Mouse (Mus musculus) heart, embryonic 11.5 days (tissue): ENCODE data around the gene H60b. TPM values are rescaled to one million over a fixed set of nuclear protein-coding genes. Genes with fewer than 3 reads are reported as not detected.
A peak's percentile ranks its signal among the peaks of the same experiment; 100 is the strongest.
"Not testable (repeated sequence)": the region's sequence is repeated elsewhere in the genome, so short reads cannot be mapped to it uniquely, and the experiment has no call there.

Experiments used
- ATAC-seq: fragments of 200-750 bp; cut with Nextera tagmentation; replicated peaks from 2 replicates; pipeline ENCODE4 v1.8.0; 2017; ENCODE audit warnings: moderate library complexity; ENCODE audit not compliant: insufficient number of reproducible peaks, low FRiP score, low TSS enrichment
- H3K27ac ChIP-seq: fragments of 300-500 bp; sonication (generic); 2 replicates; pipeline ENCODE4 v1.5.1; 2014; ENCODE audit warnings: mild to moderate bottlenecking, low read depth, low read length
- H3K27me3 ChIP-seq: fragments of 300-500 bp; sonication (generic); 2 replicates; pipeline ENCODE4 v1.6.1; 2014; ENCODE audit warnings: mild to moderate bottlenecking, low read length, mixed read lengths; ENCODE audit not compliant: control insufficient read depth, insufficient read depth
- H3K36me3 ChIP-seq: fragments of 300-500 bp; sonication (generic); 2 replicates; pipeline ENCODE4 v1.6.1; 2014; ENCODE audit warnings: mild to moderate bottlenecking, low read length, moderate library complexity, mixed read lengths; ENCODE audit not compliant: control insufficient read depth, insufficient read depth
- H3K4me1 ChIP-seq: fragments of 300-500 bp; sonication (generic); 2 replicates; pipeline ENCODE4 v1.6.1; 2014; ENCODE audit warnings: low read length; ENCODE audit not compliant: control insufficient read depth, insufficient read depth
- H3K4me2 ChIP-seq: fragments of 300-500 bp; sonication (generic); 2 replicates; pipeline ENCODE4 v1.6.1; 2014; ENCODE audit warnings: mild to moderate bottlenecking, moderate library complexity
- H3K4me3 ChIP-seq: fragments of 300-500 bp; sonication (generic); 2 replicates; pipeline ENCODE4 v1.5.1; 2014; ENCODE audit warnings: low read depth, low read length
- H3K9ac ChIP-seq: fragments of 300-500 bp; sonication (generic); 2 replicates; pipeline ENCODE4 v1.6.1; 2014; ENCODE audit warnings: mild to moderate bottlenecking, low read depth, low read length, moderate library complexity
- H3K9me3 ChIP-seq: fragments of 300-500 bp; sonication (generic); replicated peaks from 2 replicates; pipeline ENCODE4 v1.6.1; 2016; ENCODE audit warnings: low read length; ENCODE audit not compliant: control insufficient read depth
- WGBS: fragments of 180-500 bp; shearing (Covaris S2); extraction: QIAGEN DNeasy Blood & Tissue Kit; methylation state at CpG from one replicate; pipeline ENCODE4 v1.1.7; 2014; ENCODE audit not compliant: insufficient replicate concordance; 5-methylcytosine and 5-hydroxymethylcytosine counted together
- polyA plus RNA-seq: library from polyadenylated mRNA; unstranded; fragments of >200 nt; fragmentation: Nextera tagmentation; extraction: Ambion mirVana; gene quantifications from 2 replicates; pipeline ENCODE4 v1.2.1, GENCODE M21; 2014

The H60b gene
- 0.39 and 0.49 TPM in 2 replicates for polyA plus RNA-seq

DNA sequence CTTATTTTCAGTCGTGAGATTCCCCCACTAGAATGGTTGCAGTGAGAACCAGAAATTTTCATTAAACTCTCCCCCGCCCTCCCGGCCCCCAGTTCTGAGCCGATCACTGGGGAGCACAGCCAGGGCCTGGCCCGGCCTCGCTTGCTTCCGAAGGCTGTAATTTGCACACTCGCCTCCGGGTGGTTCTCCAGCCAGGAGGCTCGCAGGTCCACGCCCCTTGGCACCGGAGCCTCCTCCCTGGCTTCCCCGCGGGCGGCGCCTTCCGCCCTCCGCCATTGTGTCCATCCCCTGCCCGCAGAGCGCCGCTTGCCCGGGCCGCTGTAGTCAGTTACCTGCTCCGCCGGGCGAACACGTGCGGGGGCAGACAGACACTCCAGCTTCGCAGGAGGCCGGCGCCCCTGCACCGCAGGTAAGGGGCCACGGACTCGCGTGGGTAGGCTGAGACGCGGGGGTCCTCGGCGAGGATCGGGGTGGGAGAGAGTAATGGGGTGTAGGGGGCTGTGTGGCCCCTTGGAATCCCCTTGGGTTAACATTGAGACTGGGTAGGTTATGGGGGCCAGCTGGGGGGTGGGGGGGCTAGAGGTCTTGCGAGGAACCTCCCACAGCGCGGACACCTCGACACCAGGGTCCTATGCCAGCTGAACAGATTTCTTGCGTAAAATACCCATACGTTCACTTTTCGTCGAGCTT is at the start of gene H60b, which contains the start of gene Raet1e:
H60b (plus strand) TSS at position 277 of the 690 bp plus-strand sequence.
Raet1e (plus strand) TSS at position 260 of the 690 bp plus-strand sequence.
- not testable (repeated sequence) for H3K9ac ChIP-seq, H3K9me3 ChIP-seq, H3K36me3 ChIP-seq, H3K4me1 ChIP-seq, H3K27ac ChIP-seq
- Histone ChIP-seq H3K4me3 (peak within 1 kb of the TSS; percentile 47), H3K4me2 (peak within 1 kb of the TSS; percentile 71), H3K27me3 (peaks cover 48% of the 10 kb centered on the region)
- WGBS: under 1% methylated on average over 48 of the region's 48 CpGs
- ATAC-seq: peak; percentile 59; the same call in 1 of the 2 replicates

DNA sequence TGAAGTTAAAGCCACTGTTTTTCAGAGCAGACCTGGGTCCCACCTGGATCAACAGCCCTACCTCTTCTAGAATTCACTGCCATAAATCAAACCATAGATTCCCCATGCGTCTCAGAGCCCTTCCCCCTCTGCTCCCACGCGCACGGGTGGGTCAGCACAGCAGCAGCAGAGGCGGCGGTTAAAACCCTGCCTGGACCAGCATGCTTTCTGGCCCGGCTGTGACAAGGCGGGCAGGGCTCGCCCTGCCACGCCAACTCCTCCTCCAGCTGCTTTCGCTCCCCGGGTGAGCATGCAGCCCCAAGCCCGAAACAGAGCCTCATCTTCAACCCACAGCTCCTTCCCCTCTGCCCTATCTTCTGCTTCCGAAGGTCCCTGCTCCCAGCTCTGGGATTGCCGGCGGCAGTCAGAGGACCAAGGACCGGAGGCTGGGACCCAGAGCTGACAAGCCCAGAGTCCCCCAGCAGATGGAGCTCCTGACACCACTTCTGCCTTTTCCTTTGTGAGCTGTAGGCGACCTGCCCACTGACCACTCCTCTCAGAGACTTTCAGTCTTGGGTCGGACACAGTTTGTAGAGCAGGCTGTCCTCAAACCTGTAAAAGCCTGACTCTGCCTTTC is 17.6 kb upstream of the H60b start:
- no peak; the same call in 1 of the 2 replicates for ATAC-seq
- Histone ChIP-seq H3K4me2 (peak overlapping the region; percentile 62), H3K27ac (no peak overlapping the region), H3K4me3 (peak overlapping the region; percentile 32), H3K36me3 (no peaks in the 10 kb centered on the region), H3K4me1 (no peaks in the 10 kb centered on the region), H3K9me3 (no peaks in the 10 kb centered on the region), H3K27me3 (no peaks in the 10 kb centered on the region), H3K9ac (peak overlapping the region; percentile 58)
- under 1% methylated on average over 19 of the region's 19 CpGs for WGBS

DNA sequence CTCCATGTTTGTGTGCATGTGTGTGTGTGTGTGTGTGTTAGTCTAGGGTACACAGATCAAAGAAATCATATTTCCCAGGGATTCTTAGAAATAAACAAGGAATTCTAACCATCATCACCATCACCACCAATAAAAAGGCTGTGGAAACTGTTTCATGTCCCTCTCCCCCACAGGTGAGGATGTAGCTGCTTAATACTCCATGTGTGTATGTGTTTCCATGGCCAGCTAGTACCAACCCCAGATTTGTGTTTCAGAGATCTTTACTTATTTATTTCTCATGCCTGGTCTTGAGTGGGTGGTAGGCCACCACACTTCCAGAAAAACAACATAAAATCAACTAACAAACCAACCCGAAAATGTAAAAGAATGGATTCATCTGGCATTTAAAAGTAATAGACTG is 16.2 kb upstream of the H60b start:
- H3K4me1 ChIP-seq, H3K27ac ChIP-seq, H3K9me3 ChIP-seq, ATAC-seq, H3K9ac ChIP-seq, H3K27me3 ChIP-seq, H3K4me3 ChIP-seq, H3K36me3 ChIP-seq, H3K4me2 ChIP-seq: not testable (repeated sequence)
- 78% methylated on average over 1 of the region's 1 CpGs for WGBS

DNA sequence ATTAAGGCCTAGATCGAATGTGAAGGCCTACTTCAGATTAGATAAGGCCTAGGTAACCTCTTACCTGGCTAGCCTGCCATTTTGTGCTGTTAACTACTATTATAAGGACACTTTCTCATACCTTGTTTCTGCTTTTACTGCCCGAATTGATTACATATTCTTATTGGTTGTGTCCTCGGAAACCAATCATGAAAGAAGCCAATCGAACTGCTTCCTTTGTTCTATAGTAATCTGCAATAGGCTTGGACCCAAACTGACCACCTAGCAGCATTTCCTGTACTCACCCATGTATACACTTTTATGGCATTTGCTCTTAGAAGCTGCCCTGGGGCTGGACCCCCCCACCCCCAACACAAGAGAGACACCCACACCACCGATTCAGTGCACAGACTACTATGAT is 15.5 kb upstream of the H60b start:
- H3K27ac ChIP-seq: no peak overlapping the region

DNA sequence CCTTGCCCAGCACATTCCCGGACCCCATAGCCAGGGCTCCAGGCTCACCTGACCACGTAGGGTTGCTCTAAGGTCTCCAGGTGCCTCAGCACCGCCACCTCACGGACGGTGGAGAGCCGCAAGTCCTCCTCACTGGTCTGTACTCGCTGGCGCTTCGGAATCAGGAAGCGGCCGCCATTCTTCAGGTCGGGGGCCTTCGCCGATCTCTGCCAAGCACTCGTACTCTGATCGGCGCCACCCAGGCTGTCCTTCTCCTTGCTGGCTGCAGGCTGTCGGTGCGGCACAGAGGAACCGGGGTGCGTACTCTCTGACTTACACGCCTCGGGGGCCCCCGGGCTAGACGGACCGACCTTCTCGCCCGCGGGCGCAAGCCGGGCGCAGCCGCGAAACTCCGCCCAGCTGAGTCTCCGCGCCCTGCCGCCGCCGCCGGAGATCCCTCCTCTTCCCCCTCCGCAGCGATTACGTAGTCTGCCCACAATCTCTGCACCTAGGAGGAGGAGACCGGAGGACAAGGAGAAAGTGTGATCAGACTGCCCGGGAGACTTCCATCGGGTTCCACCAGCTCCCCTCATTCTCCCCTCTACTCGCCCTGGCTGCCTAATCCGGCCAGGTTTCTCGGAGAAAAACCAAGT is 9.8 kb upstream of the H60b start:
- peak; percentile 81 for ATAC-seq
- H3K4me2 ChIP-seq: peak overlapping the region; percentile 95
- H3K4me3 ChIP-seq: peak overlapping the region; percentile 71
- WGBS: under 1% methylated on average over 47 of the region's 50 CpGs
- peaks cover 6% of the 10 kb centered on the region for H3K4me1 ChIP-seq
- peak overlapping the region; percentile 36; the same call in 1 of the 2 replicates for H3K27ac ChIP-seq
- no peaks in the 10 kb centered on the region for H3K36me3 ChIP-seq
- H3K27me3 ChIP-seq: peaks cover 26% of the 10 kb centered on the region
- no peaks in the 10 kb centered on the region for H3K9me3 ChIP-seq
- peak overlapping the region; percentile 74 for H3K9ac ChIP-seq

More for the DNA sequence above, 15.5 kb upstream of the H60b start:
- Histone ChIP-seq H3K9me3 (no peaks in the 10 kb centered on the region), H3K27me3 (no peaks in the 10 kb centered on the region), H3K4me1 (no peaks in the 10 kb centered on the region), H3K4me3 (no peak overlapping the region), H3K9ac (no peak overlapping the region), H3K4me2 (no peak overlapping the region), H3K36me3 (no peaks in the 10 kb centered on the region)
- WGBS: 72% methylated on average over 5 of the region's 5 CpGs
- ATAC-seq: no peak

DNA sequence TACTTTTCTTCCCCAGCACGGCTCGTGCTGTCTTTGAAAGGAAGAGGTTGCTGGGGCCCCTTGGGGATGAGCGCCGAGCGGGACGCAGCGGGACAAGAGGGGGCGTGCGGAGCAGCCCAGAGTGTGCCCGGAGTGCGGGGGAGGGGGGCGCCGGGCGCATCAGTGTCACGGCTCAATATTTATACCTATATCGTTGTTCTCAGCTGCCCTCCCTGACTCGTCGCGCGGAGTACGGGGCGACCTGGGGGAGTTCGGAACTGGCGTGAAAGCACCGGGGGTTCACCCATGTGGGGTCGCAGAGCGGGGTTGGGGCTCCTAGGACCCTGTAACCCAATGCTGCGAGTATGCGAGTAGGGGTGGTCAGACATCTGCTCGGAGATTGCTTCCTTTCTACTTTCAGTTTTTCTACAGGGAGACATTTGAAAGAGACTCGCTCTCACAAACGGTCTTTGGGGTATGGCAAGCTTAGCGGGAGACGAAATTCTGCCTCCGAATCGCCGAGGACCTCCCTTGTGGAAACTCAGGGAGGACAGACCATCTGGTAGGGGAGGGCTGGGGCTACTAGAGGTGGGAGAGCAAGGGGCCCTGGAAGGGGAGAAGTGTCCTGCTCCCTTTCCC is 9.2 kb upstream of the H60b start, which contains the start of gene E030030I06Rik:
E030030I06Rik (minus strand) TSS at position 198 of the 618 bp plus-strand sequence.
- under 1% methylated on average over 36 of the region's 37 CpGs for WGBS
- Histone ChIP-seq H3K9ac (peak within 1 kb of the TSS; percentile 74), H3K4me1 (peaks cover 6% of the 10 kb centered on the region), H3K27ac (peak within 1 kb of the TSS; percentile 36; the same call in 1 of the 2 replicates), H3K4me2 (peak within 1 kb of the TSS; percentile 95), H3K4me3 (peak within 1 kb of the TSS; percentile 71), H3K36me3 (no peaks in the 10 kb centered on the region), H3K9me3 (no peaks in the 10 kb centered on the region), H3K27me3 (peaks cover 26% of the 10 kb centered on the region)
- peak; percentile 60; the same call in 1 of the 2 replicates for ATAC-seq

DNA sequence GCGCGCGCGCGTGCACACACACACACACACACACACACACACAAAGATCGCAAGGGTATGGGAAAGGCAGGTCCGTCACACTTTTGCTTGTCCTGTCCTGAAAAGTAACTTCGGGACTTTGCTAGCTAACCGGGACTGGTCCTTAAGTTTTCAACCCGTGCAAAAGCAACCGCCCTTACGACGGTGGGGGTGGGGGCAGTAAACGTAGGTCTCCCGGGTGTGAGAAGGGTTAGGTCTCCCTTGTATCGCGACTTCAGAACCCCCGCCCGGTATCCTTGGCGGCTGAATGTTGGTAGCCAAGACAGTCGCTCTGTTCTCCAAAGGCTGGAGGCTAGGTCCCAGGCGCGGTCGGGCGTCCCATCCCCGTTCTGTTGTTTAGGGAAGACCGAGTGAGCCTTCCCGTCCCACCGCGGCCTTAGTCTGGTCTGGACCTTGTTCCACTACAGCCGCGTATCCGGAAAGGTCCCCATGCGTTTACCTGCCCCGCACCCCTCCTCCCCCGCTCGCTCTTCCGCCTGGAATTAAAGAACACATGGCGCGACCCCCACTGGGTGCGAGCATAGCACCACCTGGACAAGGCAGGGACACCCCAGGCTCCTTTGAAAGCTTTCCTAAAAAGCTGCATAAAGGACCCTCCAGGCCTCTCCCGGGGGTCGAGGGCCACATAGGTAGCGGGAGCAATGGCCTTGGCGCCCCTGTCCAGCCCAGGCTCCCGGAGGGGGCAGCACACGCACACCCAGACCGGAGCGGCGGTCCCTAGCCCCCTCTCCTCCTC is 8.5 kb upstream of the H60b start:
- Histone ChIP-seq H3K27ac (no peak overlapping the region), H3K9ac (peak overlapping the region; percentile 74; the same call in 1 of the 2 replicates), H3K36me3 (no peaks in the 10 kb centered on the region), H3K27me3 (peaks cover 26% of the 10 kb centered on the region), H3K9me3 (no peaks in the 10 kb centered on the region), H3K4me2 (peak overlapping the region; percentile 95), H3K4me1 (peaks cover 6% of the 10 kb centered on the region), H3K4me3 (peak overlapping the region; percentile 71)
- WGBS: under 1% methylated on average over 50 of the region's 50 CpGs
- no peak for ATAC-seq
